Mouse (Mus musculus) hindbrain, embryonic 10.5 days (tissue): ENCODE measurements around the gene Scd1. TPM values are rescaled to one million over a fixed set of nuclear protein-coding genes. Genes with fewer than 3 reads are reported as not detected.

Experiments
- DNase-seq: peaks from one replicate; pipeline ENCODE4 v3.0.0-alpha.2; 2017; ENCODE audit warnings: low spot score
- H3K27ac ChIP-seq: fragments of 300-500 bp; sonication (generic); 2 replicates; pipeline ENCODE4 v1.5.1; 2016; ENCODE audit warnings: mild to moderate bottlenecking, moderate library complexity
- H3K27me3 ChIP-seq: fragments of 300-500 bp; sonication (generic); 2 replicates; pipeline ENCODE4 v1.6.1; 2016; ENCODE audit warnings: mild to moderate bottlenecking; ENCODE audit not compliant: poor library complexity, insufficient read depth, severe bottlenecking
- H3K36me3 ChIP-seq: fragments of 300-500 bp; sonication (generic); 2 replicates; pipeline ENCODE4 v1.6.1; 2016; ENCODE audit warnings: mild to moderate bottlenecking, moderate library complexity
- H3K4me1 ChIP-seq: fragments of 300-500 bp; sonication (generic); replicated peaks from 2 replicates; pipeline ENCODE4 v1.6.1; 2016; ENCODE audit warnings: mild to moderate bottlenecking
- H3K4me3 ChIP-seq: fragments of 300-500 bp; sonication (generic); 2 replicates; pipeline ENCODE4 v1.5.1; 2016; ENCODE audit warnings: mild to moderate bottlenecking, moderate library complexity
- H3K9me3 ChIP-seq: fragments of 300-500 bp; sonication (generic); 2 replicates; pipeline ENCODE4 v1.6.1; 2016; ENCODE audit warnings: mild to moderate bottlenecking, moderate library complexity
- WGBS: fragments of 180-500 bp; shearing (Covaris S2); methylation state at CpG from one replicate; pipeline ENCODE4 v1.1.7; 2016; 5-methylcytosine and 5-hydroxymethylcytosine counted together
- polyA plus RNA-seq: library from polyadenylated mRNA; unstranded; fragments of >200 nt; fragmentation: Nextera tagmentation; extraction: Ambion mirVana; gene quantifications from 2 replicates; pipeline ENCODE4 v1.2.1, GENCODE M21; 2016

Scd1 gene
- polyA plus RNA-seq, 1 experiment from 2014 or later, result 10.9 TPM

DNA sequence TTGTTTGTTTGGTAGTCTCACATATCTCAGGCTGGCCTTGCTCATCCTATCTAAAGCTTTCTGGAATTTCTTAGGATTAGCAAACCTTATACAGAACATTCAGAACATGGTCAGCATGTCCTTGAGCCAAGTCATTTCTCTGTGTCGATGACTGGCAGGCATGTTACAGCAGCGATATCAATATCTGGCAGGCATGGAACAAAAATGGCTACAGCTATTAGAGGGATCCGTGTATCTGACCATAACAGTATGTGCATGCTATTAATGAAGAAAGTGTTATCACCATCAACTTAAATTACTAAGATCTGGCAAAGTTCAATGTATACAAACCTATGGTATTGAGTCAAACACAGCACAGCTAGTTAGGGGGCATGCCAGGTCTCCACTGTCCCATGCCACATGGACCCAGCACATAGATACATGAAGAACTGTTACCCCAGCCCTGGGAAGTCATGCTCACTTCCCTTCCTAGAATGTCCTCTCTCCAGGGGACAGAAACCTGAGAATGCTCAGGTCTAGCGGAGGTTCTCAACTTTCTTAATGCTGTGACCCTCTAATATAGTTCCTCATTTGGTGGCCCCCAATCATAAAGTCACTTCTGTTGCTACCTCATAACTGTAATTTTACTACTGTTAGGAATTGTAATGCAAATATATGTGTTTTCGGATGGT is 15.2 kb downstream of the Scd1 start:
- 87% methylated on average over 5 of the region's 5 CpGs for WGBS
- Histone ChIP-seq H3K4me1 (peaks cover 27% of the 10 kb centered on the region), H3K9me3 (no peaks in the 10 kb centered on the region), H3K27ac (no peak overlapping the region), H3K27me3 (no peaks in the 10 kb centered on the region), H3K4me3 (no peak overlapping the region), H3K36me3 (peaks cover 30% of the 10 kb centered on the region)
- DNase-seq, result no peak

DNA sequence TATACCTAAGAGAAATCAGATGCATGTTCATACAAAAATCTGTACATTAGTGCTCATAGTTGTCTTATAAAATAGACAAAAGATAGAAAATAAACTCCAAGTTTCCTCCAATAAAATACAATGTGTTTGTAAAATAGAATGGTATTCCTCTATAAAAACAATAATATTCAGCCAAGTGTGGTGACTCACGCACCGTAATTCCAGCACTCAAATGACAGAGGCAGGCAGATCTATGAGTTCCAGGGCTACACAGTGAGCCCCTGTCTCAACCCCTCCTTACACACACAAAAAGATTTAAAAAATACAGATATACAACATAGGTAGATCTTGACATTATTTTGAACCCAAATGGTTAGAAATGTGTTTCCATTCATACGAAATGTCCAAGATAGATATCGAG is 15.8 kb downstream of the Scd1 start:
- DNase-seq, result no peak
- H3K4me1 ChIP-seq, result peaks cover 29% of the 10 kb centered on the region
- H3K9me3 ChIP-seq, result no peaks in the 10 kb centered on the region
- H3K27me3 ChIP-seq, result no peaks in the 10 kb centered on the region
- H3K4me3 ChIP-seq, result no peak overlapping the region
- 97% methylated on average over 4 of the region's 4 CpGs for WGBS
- peaks cover 24% of the 10 kb centered on the region for H3K36me3 ChIP-seq
- no peak overlapping the region for H3K27ac ChIP-seq

DNA sequence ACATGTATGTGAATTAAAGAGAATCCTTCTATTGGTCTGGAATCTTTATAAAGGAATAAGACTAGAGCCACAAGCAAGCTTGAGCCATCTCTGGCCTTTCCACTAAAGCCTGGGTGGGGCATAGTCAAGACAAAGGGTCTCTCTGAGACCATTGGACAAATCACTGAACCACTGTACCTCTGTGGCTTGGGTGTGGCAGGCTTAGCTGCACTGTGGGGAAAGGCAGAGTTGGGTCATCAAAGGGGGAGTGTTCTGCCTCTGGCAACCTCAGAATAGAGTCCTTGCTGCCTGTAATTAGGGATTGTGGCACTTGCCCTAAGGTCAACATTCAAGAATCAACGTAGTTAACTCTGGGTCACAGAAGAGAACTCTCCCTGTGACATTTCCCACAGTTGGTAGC is 18.2 kb downstream of the Scd1 start:
- Histone ChIP-seq H3K9me3 (no peaks in the 10 kb centered on the region), H3K4me3 (no peak overlapping the region), H3K27ac (peak overlapping the region; percentile 93), H3K36me3 (peaks cover under 1% of the 10 kb centered on the region; the same call in 1 of the 2 replicates), H3K27me3 (no peaks in the 10 kb centered on the region), H3K4me1 (peaks cover 29% of the 10 kb centered on the region)
- 28% methylated on average over 1 of the region's 1 CpGs for WGBS
- DNase-seq, result peak; percentile 13

DNA sequence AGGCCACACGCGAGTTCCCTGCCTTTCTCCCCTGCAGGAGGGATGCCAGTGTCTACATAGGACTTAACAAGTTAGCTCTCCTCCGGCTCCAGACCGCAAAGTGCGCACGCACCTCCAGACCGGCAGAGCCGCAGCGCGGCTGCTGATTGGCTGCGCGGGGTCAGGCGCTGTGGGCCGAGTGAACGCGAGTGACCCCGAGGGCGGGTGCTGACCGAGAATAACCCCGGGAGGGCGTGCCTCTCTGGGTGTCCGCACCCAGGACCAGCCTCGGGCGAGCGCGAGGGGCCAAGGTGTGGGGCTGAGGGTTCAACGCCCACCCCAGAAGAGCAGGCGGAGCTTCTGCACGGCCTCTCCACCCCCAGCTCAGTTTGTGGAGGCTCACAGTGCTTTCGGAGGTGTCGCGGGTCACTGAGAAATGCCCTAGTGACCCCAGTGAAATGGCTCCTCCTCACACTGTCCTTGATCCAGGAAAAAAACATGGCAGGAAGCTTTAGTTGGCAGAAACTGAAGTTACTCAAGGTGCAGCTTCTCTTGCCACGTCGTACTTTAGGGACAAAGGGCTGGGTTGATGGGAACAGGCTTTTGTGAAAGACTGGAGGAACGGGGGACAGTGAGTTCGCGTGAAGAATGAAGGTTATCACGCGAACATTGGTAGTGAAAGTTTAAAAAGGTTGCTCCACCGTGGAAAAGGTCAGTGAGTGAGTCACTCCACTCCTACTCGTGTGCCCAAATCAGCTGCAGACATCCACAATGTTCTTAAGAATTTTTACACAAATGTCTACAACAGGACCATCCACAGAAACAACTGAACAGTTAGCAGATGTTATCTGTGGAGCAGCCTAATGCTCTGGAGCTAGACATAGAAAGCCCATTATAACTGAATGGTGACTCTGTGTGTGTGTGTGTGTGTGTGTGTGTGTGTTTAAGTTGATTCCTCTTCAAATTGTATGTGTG is 18.9 kb downstream of the Scd1 start:
- 5% methylated on average over 41 of the region's 41 CpGs for WGBS

DNA sequence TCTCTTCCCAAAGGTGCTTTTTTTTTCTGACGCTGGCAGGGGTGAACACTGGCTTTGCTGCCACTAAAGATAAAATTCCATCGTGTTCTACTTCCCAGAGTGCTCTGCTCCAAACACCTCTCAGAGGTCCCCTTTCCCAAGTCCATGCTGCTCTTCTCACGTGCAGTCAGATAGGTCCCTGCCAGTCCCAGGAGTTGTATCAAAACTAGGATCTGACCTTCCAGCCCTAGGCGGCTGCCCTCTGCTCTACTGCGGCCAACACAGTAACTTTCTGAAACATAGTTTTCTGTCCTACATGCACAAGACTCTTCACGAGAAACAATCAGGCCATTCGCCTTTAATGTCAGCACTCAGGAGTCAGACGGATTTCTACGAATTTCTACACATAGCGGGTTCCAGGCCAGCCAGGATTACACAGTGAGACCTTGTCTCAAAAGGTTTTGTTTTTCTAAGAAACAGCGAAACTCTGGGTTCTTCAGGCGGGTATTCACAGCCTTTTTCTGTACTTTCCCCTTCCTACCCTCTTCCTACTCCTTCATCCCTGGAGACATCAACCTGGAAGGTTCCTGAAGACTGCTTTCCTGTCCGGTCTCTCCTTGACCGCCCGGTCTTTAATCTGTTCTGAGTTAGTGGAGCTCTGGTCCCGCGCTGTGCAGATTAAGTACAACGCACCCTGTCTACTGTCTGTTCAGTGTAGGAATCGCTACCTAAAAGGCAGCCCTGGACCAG is 19.8 kb downstream of the Scd1 start:
- DNase-seq, result no peak
- Histone ChIP-seq H3K4me3 (peak overlapping the region; percentile 66), H3K9me3 (no peaks in the 10 kb centered on the region), H3K27ac (peak overlapping the region; percentile 93), H3K36me3 (no peaks in the 10 kb centered on the region), H3K4me1 (peaks cover 29% of the 10 kb centered on the region), H3K27me3 (no peaks in the 10 kb centered on the region)
- 32% methylated on average over 19 of the region's 19 CpGs for WGBS

More for the DNA sequence above, 18.9 kb downstream of the Scd1 start:
- Histone ChIP-seq H3K27ac (peak overlapping the region; percentile 93), H3K4me3 (peak overlapping the region; percentile 66), H3K9me3 (no peaks in the 10 kb centered on the region), H3K27me3 (no peaks in the 10 kb centered on the region), H3K4me1 (peaks cover 29% of the 10 kb centered on the region), H3K36me3 (no peaks in the 10 kb centered on the region)
- peak; percentile 95 for DNase-seq

DNA sequence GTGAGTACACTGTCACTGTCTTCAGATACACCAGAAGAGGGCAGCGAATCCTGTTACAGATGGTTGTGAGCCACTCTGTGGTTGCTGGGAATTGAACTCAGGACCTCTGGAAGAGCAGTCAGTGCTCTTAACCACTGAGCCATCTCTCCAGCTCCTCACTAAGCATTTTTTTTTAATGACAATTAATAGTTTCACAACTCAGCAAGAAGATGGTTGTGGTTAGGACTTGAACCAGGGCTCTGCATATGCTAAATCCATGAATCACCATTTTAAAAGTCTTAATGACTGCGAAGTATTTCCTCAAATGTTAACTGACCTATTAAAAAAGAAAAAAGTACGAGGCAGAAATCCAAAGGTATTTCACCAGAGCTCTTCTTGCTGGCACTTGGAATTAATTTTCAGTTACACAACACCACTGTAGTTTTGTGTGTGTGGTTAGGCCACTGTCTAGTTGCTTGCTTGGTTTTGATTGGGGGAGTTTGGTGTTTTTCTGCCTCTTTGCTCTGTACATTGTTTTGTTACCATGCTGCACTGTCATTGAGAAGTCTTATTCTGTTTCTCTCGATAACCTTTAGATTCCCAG is 20.5 kb downstream of the Scd1 start:
- DNase-seq, result no peak
- WGBS, result 94% methylated on average over 4 of the region's 4 CpGs
- Histone ChIP-seq H3K4me1 (peaks cover 29% of the 10 kb centered on the region), H3K27me3 (no peaks in the 10 kb centered on the region), H3K36me3 (no peaks in the 10 kb centered on the region), H3K4me3 (no peak overlapping the region), H3K27ac (peak overlapping the region; percentile 93; the same call in 1 of the 2 replicates), H3K9me3 (no peaks in the 10 kb centered on the region)

DNA sequence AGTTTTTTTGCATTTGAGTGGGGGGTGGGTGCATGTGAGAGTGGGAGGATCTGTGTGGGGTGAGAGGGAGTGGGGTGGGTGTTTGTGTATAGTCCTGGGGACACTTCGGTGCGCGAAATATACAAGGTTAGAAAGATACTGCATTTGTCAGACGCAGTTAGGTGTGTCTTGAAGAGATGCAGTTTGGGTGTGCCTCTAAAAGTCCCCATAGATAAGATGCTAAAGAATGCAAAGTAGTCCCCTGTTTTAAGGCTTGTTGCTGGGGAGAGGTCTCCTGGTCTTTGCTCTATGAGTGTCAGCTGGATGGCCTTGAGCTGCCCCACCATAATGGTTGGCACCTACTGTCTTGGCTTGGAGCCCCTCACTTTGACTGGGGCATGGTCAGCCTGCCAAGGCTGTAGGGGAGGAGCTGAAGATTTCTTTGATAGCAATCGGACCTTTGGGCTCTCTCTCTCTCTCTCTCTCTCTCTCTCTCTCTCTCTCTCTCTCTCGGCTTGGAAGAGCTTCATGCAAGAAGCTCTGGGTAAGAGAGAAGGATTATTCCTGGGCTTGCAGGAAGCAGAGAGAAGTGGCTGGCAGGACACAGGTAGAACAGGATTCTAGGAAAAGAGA is 21.7 kb downstream of the Scd1 start:
- Histone ChIP-seq H3K27me3 (no peaks in the 10 kb centered on the region), H3K36me3 (no peaks in the 10 kb centered on the region), H3K4me3 (no peak overlapping the region), H3K4me1 (peaks cover 29% of the 10 kb centered on the region), H3K27ac (no peak overlapping the region), H3K9me3 (no peaks in the 10 kb centered on the region)
- DNase-seq, result no peak
- WGBS, result 82% methylated on average over 6 of the region's 6 CpGs

DNA sequence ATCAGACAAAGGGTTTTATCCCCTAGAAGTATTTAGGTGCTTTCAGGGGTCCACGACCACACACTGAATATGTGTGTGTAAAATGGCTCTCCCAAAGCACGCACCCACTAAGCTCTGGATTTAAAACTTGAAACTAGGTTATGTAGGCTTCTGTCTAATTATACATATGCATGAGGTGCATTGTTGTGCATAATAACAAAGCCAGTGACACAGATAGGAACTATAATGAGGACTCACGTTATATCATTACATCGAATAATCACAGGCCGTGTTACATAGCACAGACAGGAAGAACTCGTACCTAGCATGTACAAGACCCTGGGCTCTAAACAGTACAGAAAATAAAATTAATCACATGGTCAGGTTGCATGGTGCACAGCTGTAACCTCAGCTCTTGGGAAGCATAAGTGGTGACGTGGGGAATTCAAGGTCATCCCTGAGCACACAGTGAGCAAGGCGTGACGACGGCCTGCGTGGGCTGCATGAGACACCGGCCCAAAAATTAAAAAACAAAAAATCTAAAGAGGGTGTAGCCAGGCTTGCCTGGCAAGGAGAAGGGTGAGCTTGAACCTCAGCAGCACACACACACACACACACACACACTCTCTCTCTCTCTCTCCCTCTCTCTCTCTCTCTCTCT is 24.9 kb downstream of the Scd1 start:
- no peak overlapping the region for H3K27ac ChIP-seq
- DNase-seq, result no peak
- no peaks in the 10 kb centered on the region for H3K36me3 ChIP-seq
- no peak overlapping the region for H3K4me3 ChIP-seq
- H3K4me1 ChIP-seq, result peaks cover 9% of the 10 kb centered on the region
- no peaks in the 10 kb centered on the region for H3K9me3 ChIP-seq
- WGBS, result 89% methylated on average over 12 of the region's 12 CpGs
- H3K27me3 ChIP-seq, result no peaks in the 10 kb centered on the region

DNA sequence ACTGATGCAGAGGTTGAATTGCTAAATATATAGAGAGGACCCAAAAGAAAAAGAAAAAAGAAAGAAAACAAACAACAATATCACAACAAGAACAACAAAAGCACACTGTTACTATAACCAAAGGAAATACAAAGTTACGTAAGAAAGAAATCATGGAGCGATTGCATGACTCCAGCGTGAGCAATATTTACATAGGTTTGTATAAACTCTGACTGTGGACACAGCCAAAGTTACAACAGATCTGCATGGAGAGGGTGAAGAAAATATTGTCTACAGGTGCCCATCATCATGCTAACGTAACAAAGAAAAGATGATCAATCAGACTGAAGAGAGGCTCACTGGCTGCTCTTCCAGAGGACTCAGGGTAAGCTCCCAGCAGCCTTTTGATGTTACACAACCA is 27.6 kb downstream of the Scd1 start:
- no peak overlapping the region for H3K4me3 ChIP-seq
- no peak for DNase-seq
- 94% methylated on average over 4 of the region's 4 CpGs for WGBS
- no peaks in the 10 kb centered on the region for H3K36me3 ChIP-seq
- H3K27ac ChIP-seq, result no peak overlapping the region
- H3K9me3 ChIP-seq, result no peaks in the 10 kb centered on the region
- no peaks in the 10 kb centered on the region for H3K27me3 ChIP-seq
- H3K4me1 ChIP-seq, result peaks cover 16% of the 10 kb centered on the region

DNA sequence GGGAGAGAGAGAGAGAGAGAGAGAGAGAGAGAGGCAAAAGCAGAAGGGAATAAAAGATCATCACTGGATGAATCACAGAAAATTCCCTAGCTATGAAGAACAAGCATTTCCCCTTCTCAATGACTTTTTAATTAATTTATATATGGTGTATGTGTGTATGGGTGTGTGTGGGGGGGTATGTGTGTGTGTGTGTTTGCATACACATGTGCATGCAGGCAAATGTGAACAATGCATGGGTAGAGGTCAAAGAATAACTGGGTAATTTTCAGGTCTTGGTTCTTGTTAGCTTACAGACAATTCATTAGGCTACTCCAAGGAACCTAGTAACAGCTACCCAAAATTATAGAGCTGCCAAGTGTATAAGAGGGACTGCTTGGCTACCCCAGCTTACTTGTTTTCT is 28.6 kb downstream of the Scd1 start:
- no peaks in the 10 kb centered on the region for H3K9me3 ChIP-seq
- H3K4me3 ChIP-seq, result no peak overlapping the region
- H3K36me3 ChIP-seq, result no peaks in the 10 kb centered on the region
- DNase-seq, result no peak
- H3K4me1 ChIP-seq, result peaks cover 16% of the 10 kb centered on the region
- no peak overlapping the region for H3K27ac ChIP-seq
- no peaks in the 10 kb centered on the region for H3K27me3 ChIP-seq

DNA sequence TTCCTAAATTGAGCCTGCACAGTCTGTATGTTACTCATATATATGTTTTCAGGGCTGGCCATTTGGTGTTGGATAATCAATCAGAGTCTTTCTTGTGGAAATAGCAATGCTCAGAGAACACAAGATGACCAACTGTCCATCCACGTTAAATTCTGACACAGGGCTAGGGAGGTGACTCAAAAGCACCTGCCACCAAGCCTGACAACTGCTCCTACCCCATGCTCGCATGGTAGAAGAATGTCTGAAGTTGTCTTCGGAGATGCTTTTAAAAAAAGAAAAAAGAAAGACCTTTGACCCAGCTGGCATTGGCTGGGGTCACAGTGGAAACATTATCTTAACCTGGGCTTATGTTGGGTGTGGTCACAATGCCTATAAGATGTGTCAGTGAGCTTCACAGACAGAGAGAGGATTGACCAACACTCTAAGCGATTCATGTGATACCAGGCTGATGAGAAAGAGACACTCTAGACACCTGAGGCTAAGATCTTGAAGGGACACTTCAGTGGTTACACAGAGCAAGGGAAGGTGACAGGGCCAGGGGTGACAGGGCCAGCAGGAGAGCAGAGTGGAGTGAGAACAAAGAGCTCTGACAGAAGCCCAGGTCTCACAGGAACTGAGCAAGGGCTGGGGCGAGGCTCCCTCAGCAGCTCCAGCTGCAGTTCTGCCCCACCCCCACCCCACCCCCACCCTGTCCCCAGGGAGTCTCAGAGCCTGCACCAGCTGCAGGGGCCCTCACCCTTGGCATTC is 29.9 kb downstream of the Scd1 start:
- H3K27me3 ChIP-seq, result no peaks in the 10 kb centered on the region
- peaks cover 16% of the 10 kb centered on the region for H3K4me1 ChIP-seq
- H3K36me3 ChIP-seq, result no peaks in the 10 kb centered on the region
- no peak overlapping the region for H3K4me3 ChIP-seq
- no peaks in the 10 kb centered on the region for H3K9me3 ChIP-seq
- 45% methylated on average over 5 of the region's 5 CpGs for WGBS
- H3K27ac ChIP-seq, result 0 out of 2 replicates have a peak overlapping the region, but pooled peaks have one; percentile 1
- DNase-seq, result no peak
